Mouse (Mus musculus) limb, embryonic 15.5 days (tissue): ENCODE data around the gene Themis. TPM values are rescaled to one million over a fixed set of nuclear protein-coding genes. Genes with fewer than 3 reads are reported as not detected.

ENCODE experiments used
- ATAC-seq: fragments of 200-750 bp; cut with Nextera tagmentation; 2 replicates; pipeline ENCODE4 v1.8.0; 2017; ENCODE audit warnings: low read depth, moderate TSS enrichment; ENCODE audit not compliant: insufficient number of reproducible peaks, low FRiP score, low TSS enrichment
- H3K27ac ChIP-seq: fragments of 300-500 bp; sonication (generic); 2 replicates; pipeline ENCODE4 v1.5.1; 2015; ENCODE audit warnings: moderate library complexity, mild to moderate bottlenecking, inconsistent platforms
- H3K27me3 ChIP-seq: fragments of 300-500 bp; sonication (generic); 2 replicates; pipeline ENCODE4 v1.6.1; 2015; ENCODE audit warnings: inconsistent platforms
- H3K36me3 ChIP-seq: fragments of 300-500 bp; sonication (generic); 2 replicates; pipeline ENCODE4 v1.6.1; 2015; ENCODE audit warnings: inconsistent platforms
- H3K4me1 ChIP-seq: fragments of 300-500 bp; sonication (generic); 2 replicates; pipeline ENCODE4 v1.6.1; 2015; ENCODE audit warnings: inconsistent platforms
- H3K4me2 ChIP-seq: fragments of 300-500 bp; sonication (generic); 2 replicates; pipeline ENCODE4 v1.6.1; 2015; ENCODE audit warnings: mild to moderate bottlenecking, inconsistent platforms
- H3K4me3 ChIP-seq: fragments of 300-500 bp; sonication (generic); 2 replicates; pipeline ENCODE4 v1.5.1; 2015; ENCODE audit warnings: mild to moderate bottlenecking, inconsistent platforms
- H3K9ac ChIP-seq: fragments of 300-500 bp; sonication (generic); 2 replicates; pipeline ENCODE4 v1.6.1; 2015; ENCODE audit warnings: inconsistent platforms
- H3K9me3 ChIP-seq: fragments of 300-500 bp; sonication (generic); 2 replicates; pipeline ENCODE4 v1.6.1; 2016; ENCODE audit warnings: inconsistent platforms
- WGBS: fragments of 180-500 bp; shearing (Covaris S2); methylation state at CpG from one replicate; pipeline ENCODE4 v1.1.7; 2015; 5-methylcytosine and 5-hydroxymethylcytosine counted together
- polyA plus RNA-seq: library from polyadenylated mRNA; unstranded; fragments of >200 nt; fragmentation: Nextera tagmentation; extraction: Ambion mirVana; gene quantifications from 2 replicates; pipeline ENCODE4 v1.2.1, GENCODE M21; 2015

The Themis gene
- polyA plus RNA-seq = not detected in 2 replicates

DNA sequence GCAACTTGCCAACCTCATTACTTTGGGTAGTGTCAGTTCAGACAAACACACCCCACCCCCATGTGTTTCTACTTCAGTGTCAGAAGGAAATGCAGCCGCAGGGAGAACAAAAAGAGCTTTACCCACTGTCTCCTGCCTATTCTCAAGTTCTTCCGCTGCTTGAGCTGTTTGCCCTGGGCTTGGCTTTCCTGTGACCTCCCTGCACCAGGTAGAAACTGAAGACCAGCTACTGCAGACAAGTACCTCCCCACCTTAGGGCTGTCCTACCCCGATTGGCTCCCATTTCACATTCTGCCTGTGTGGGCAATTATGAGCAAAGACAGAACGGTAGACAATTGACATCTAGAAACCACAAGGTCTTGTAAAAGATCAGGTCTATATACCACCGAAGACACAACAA lies at the start of gene Themis:
Gene Themis, plus strand, starts transcription at position 100 of the 400 bp plus-strand sequence.
- Histone ChIP-seq H3K4me3 (no peak within 1 kb of the TSS), H3K27ac (no peak within 1 kb of the TSS), H3K27me3 (no peaks in the 10 kb centered on the region), H3K36me3 (no peaks in the 10 kb centered on the region), H3K9ac (no peak within 1 kb of the TSS), H3K9me3 (no peaks in the 10 kb centered on the region), H3K4me2 (no peak within 1 kb of the TSS), H3K4me1 (no peaks in the 10 kb centered on the region)
- WGBS = 66% methylated on average over 5 of the region's 5 CpGs
- no peak for ATAC-seq

DNA sequence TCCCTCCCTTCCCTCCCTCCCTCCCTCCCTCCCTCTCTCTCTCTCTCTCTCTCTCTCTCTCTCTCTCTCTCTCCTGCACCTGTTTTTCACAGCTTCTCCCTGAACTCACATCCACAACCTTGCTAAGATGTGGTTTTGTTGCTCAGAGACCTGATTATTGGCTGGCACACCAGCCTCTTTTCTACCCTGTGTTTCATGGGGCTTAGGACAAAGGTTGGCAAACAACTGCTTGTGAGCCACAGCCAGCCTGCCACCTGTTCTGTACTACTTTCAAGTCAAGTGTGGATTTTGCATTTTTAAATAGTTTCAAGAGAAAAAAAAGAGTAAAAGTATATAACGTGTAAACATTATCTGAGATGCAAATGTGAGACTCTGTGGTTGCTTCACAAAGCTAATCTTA lies 48.7 kb upstream of the Themis start:
- H3K4me1 ChIP-seq = no peaks in the 10 kb centered on the region
- H3K9me3 ChIP-seq = no peaks in the 10 kb centered on the region
- H3K4me2 ChIP-seq = no peak overlapping the region
- ATAC-seq = no peak
- no peak overlapping the region for H3K9ac ChIP-seq
- no peaks in the 10 kb centered on the region for H3K36me3 ChIP-seq
- H3K4me3 ChIP-seq = no peak overlapping the region
- no peak overlapping the region for H3K27ac ChIP-seq
- 84% methylated on average over 1 of the region's 1 CpGs for WGBS
- no peaks in the 10 kb centered on the region for H3K27me3 ChIP-seq

DNA sequence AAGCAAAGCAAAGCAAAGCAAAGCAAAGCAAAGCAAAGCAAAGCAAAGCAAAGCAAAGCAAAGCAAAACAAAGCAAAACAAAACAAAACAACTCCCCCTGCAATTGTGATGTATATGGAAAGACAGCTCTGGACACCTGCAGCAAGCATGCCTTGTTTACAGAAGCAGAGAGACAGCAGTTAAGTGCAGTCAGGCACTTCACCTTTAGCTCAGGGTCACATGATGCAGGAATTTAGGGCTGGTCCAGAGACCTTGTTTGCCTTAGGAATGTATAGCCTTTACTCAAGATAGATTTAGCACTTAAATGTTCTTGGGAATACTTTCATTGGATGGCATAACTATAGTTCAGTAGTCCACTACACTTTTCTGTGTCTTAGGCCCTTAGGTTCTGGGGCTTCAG lies 32.1 kb upstream of the Themis start:
- no peak overlapping the region for H3K4me2 ChIP-seq
- H3K4me1 ChIP-seq = no peaks in the 10 kb centered on the region
- H3K27ac ChIP-seq = no peak overlapping the region
- no peaks in the 10 kb centered on the region for H3K9me3 ChIP-seq
- H3K27me3 ChIP-seq = no peaks in the 10 kb centered on the region
- no peak overlapping the region for H3K4me3 ChIP-seq
- H3K36me3 ChIP-seq = no peaks in the 10 kb centered on the region
- no peak for ATAC-seq
- H3K9ac ChIP-seq = no peak overlapping the region

DNA sequence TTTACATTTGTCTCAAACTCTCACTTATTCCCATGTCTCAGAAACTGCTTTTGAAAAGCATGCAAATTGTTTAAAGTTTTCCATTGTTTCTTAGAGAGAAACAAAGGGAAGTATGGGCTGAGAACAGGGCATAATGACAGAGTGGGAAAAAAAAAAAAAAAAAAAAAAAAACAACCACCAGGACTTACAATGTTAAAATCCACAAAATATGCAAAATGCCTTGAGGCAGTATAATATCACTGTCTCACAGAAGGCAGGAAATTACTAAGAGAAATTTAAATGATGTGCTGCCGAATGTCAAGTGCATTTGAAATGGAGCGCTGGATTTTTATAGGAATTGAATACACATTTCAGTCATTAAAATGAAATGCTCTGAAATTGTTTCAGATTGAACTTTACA lies 26.3 kb upstream of the Themis start:
- WGBS = 69% methylated on average over 2 of the region's 2 CpGs
- no peak overlapping the region for H3K4me3 ChIP-seq
- no peaks in the 10 kb centered on the region for H3K27me3 ChIP-seq
- H3K4me2 ChIP-seq = no peak overlapping the region
- no peaks in the 10 kb centered on the region for H3K9me3 ChIP-seq
- ATAC-seq = no peak
- no peaks in the 10 kb centered on the region for H3K36me3 ChIP-seq
- no peak overlapping the region for H3K27ac ChIP-seq
- H3K4me1 ChIP-seq = no peaks in the 10 kb centered on the region
- no peak overlapping the region for H3K9ac ChIP-seq

DNA sequence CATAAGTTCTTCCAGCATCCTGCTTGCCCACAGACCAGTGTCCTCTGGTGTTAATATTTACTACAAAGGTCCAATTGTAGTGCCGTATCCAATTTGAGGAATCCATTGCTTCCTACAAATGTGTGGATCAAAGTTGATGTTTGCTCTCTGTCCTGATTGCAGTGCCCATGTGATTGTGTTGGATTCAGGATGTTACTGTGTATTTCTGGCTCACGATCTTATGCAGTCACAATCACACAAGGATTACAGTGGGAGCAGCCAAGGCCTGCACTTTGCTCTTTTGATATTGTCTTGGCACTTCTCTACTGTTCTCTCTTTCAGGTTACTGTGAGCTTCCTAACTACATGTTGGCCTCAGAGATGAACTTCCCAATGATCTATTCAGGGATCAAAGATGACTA lies 20.3 kb upstream of the Themis start:
- Histone ChIP-seq H3K4me3 (no peak overlapping the region), H3K4me2 (no peak overlapping the region), H3K4me1 (no peaks in the 10 kb centered on the region), H3K9ac (no peak overlapping the region), H3K36me3 (no peaks in the 10 kb centered on the region), H3K27ac (no peak overlapping the region), H3K27me3 (no peaks in the 10 kb centered on the region), H3K9me3 (no peaks in the 10 kb centered on the region)
- ATAC-seq = no peak
- 91% methylated on average over 2 of the region's 2 CpGs for WGBS

DNA sequence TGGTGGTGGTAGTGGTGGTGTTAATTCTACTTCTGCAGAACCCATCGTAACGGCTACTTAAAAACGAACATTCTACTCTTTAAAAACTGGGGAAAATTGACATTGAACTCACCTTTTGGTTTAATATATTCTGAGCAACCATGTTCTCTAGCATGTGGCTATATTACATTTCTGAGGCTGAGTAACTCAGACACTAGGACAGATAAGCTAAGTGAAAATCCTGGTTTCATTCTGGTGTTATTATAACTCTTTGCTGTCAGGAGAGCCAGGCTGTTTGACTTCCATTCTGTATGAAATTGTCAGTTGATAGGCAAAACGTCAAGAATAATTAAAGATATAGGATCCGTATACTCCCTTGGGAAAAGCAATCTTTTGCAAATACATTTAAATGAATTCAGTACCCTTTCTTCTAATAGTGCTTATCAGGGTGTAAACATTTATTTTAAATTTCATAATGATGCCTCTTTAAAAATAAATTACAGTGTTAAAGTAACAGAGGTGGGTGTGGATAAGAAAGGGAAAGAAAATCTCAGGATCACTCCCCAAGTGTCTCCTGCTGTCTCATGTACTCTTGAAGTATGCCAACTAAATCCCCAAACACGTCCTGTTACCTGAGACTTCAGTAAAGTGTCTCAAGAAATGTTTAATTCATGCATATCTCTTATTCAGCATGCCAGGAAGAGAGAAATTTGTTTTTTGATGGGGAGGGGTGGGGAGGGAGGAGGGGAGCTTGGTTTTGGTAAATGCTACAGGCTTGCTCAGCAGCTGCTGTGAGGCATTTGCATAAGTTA lies 18.9 kb upstream of the Themis start:
- Histone ChIP-seq H3K4me2 (no peak overlapping the region), H3K9ac (no peak overlapping the region), H3K27ac (no peak overlapping the region), H3K9me3 (no peaks in the 10 kb centered on the region), H3K27me3 (no peaks in the 10 kb centered on the region), H3K36me3 (no peaks in the 10 kb centered on the region), H3K4me1 (no peaks in the 10 kb centered on the region), H3K4me3 (no peak overlapping the region)
- ATAC-seq = no peak
- WGBS = 74% methylated on average over 6 of the region's 6 CpGs

DNA sequence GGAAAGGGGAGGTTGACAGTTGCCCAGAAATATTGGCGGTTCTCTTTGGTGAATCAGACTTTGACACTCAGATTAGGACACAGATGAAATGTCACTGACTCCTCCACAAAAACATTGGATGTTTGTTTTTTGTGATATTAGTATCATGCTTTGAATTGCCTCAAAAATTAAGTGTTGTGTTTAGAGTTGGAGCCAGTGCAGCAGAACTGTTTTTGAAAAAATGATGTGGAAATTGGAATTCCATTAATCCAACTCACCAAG lies 18.3 kb upstream of the Themis start:
- no peak overlapping the region for H3K4me3 ChIP-seq
- H3K9ac ChIP-seq = no peak overlapping the region

DNA sequence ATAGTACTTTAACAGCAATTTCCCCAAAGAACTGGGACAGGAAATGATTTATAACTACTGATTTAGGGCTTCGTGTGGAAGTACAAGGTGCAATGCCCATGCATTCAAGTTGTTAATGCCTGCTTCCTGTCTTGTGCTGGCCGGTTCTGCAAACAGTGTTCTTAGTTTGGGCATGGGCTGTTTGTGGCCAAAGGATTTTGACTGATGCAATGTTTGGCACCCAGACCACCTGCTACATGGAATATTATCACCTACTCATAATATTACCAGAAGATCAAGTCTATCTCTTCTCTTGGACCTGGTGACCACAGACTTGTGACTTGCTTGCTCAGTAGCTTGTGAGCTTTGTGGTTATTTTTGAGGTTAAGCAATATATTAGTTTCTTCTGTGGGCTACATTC lies 16.2 kb upstream of the Themis start:
- Histone ChIP-seq H3K27ac (no peak overlapping the region), H3K9me3 (no peaks in the 10 kb centered on the region), H3K4me1 (no peaks in the 10 kb centered on the region), H3K9ac (no peak overlapping the region), H3K4me3 (no peak overlapping the region), H3K27me3 (no peaks in the 10 kb centered on the region), H3K36me3 (no peaks in the 10 kb centered on the region), H3K4me2 (no peak overlapping the region)
- WGBS = 58% methylated on average over 2 of the region's 2 CpGs
- ATAC-seq = no peak

More for the DNA sequence above, 18.3 kb upstream of the Themis start:
- 30% methylated on average over 1 of the region's 1 CpGs for WGBS
- no peaks in the 10 kb centered on the region for H3K27me3 ChIP-seq
- no peaks in the 10 kb centered on the region for H3K9me3 ChIP-seq
- no peak for ATAC-seq
- no peak overlapping the region for H3K27ac ChIP-seq
- no peaks in the 10 kb centered on the region for H3K4me1 ChIP-seq
- no peak overlapping the region for H3K4me2 ChIP-seq
- no peaks in the 10 kb centered on the region for H3K36me3 ChIP-seq

DNA sequence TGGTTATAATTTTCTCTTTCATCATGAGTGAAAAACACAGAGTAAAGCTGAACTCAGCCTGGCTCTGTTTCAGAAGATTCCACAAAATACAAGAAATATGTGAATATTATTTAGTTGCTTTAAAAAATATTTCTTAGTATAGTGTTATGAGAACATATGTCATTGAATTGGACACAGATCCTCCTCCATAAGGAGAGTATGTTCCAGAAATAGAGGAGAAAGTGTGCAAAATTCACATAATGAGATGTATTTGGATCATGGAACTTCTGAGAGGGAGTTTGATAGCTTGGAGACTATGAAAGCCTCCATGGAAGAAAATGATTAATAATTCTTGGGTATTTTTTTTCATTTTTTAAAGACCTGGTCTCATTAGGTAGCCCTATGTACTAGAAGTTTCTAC lies 13.4 kb upstream of the Themis start:
- no peak overlapping the region for H3K9ac ChIP-seq
- no peaks in the 10 kb centered on the region for H3K4me1 ChIP-seq
- no peaks in the 10 kb centered on the region for H3K9me3 ChIP-seq
- no peak overlapping the region for H3K4me3 ChIP-seq
- no peak overlapping the region for H3K4me2 ChIP-seq
- no peaks in the 10 kb centered on the region for H3K36me3 ChIP-seq
- no peaks in the 10 kb centered on the region for H3K27me3 ChIP-seq
- no peak overlapping the region for H3K27ac ChIP-seq
- no peak for ATAC-seq

DNA sequence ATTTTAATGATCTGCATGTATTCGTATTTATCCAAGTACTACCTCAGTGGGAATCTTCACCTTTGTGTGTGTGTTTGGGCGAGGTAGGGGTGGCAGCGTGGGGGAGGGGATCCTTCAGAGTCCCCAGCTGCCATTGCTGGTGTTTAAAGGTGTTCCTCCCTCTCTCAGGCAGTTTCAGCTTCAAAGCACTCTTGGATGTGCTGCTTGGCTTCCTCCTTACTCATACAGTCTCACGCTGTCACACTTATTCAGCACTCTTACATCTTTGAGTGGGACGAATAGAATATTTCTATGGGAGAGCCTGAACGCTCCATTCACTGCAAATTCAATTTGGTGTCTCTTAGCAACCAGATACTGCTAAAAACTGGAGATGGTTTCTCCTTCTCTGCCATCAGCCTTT lies 3.0 kb upstream of the Themis start:
- Histone ChIP-seq H3K9ac (no peak overlapping the region), H3K9me3 (no peaks in the 10 kb centered on the region), H3K4me3 (no peak overlapping the region), H3K27me3 (no peaks in the 10 kb centered on the region), H3K27ac (no peak overlapping the region), H3K4me1 (no peaks in the 10 kb centered on the region), H3K36me3 (no peaks in the 10 kb centered on the region), H3K4me2 (no peak overlapping the region)
- 74% methylated on average over 6 of the region's 6 CpGs for WGBS
- no peak for ATAC-seq

DNA sequence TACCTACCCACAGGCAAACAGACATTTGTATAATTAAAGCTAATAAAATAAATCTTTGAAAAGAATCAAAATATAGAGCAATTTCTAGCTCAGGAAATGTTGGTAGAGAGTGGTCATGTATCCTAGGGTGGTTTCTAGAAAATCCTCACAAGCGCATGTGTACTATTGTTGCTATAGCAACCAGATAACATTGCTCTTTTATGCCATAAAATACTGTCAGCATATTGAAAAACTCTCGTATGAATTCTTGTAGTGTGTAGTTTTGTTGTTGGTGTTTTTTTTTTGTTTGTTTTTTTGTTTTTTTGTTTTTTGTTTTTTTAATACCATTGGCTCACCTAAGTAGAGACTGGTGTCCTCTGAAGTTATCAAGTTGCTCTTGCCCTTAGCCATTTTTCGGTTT lies 5.8 kb downstream of the Themis start:
- Histone ChIP-seq H3K9ac (no peak overlapping the region), H3K27ac (no peak overlapping the region), H3K36me3 (no peaks in the 10 kb centered on the region), H3K9me3 (no peaks in the 10 kb centered on the region), H3K27me3 (no peaks in the 10 kb centered on the region), H3K4me2 (no peak overlapping the region), H3K4me1 (no peaks in the 10 kb centered on the region), H3K4me3 (no peak overlapping the region)
- no peak for ATAC-seq
- 84% methylated on average over 3 of the region's 3 CpGs for WGBS

DNA sequence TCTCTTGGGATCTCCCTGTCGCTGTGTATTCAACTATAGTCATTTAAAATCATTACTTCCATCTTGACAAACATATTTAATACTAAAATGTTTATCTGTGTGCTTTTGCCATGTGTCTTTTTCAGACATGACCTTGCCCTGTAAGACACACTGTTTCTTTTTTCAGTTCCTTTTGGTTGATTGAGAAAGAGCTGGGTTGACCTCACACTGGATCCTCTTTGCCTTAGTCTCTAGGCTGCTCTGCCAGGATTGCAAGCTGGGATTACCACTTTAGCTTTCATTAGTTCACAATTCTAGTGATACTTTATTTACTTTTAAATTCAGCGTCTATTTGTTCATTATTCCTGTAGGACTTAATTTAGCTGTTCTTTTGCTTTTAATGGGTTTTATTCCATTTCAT lies 7.2 kb downstream of the Themis start:
- ATAC-seq = no peak
- Histone ChIP-seq H3K9ac (no peak overlapping the region), H3K4me2 (no peak overlapping the region), H3K27me3 (no peaks in the 10 kb centered on the region), H3K4me1 (no peaks in the 10 kb centered on the region), H3K4me3 (no peak overlapping the region), H3K9me3 (no peaks in the 10 kb centered on the region), H3K27ac (no peak overlapping the region), H3K36me3 (no peaks in the 10 kb centered on the region)
- 88% methylated on average over 2 of the region's 2 CpGs for WGBS

DNA sequence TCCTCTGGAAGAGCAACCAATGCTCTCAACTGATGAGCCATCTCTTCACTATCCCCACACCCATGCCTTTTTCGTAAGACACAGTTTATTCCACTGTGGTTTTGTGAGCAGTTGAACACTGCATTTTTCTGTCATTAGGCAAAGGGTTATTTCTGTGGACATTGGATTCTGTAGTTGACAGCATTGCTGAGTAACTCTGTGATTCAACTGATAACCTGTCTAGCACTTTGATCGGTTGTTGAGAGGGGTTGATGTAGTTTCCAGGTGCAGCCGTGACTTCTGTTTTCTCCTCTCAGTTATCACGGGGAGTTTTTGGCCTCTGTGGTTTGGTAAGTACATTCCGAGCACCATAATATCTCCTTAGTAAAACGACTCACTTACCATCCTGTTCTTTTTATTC lies 26.8 kb downstream of the Themis start:
- H3K4me1 ChIP-seq = no peaks in the 10 kb centered on the region
- no peak overlapping the region for H3K27ac ChIP-seq
- no peak for ATAC-seq
- no peaks in the 10 kb centered on the region for H3K36me3 ChIP-seq
- H3K4me3 ChIP-seq = no peak overlapping the region
- H3K9ac ChIP-seq = no peak overlapping the region
- H3K27me3 ChIP-seq = no peaks in the 10 kb centered on the region
- H3K4me2 ChIP-seq = no peak overlapping the region
- WGBS = 80% methylated on average over 6 of the region's 6 CpGs
- H3K9me3 ChIP-seq = no peaks in the 10 kb centered on the region
